Mouse (Mus musculus): ENCODE data around the gene Bicd1. TPM values are rescaled to one million over a fixed set of nuclear protein-coding genes. Genes with fewer than 3 reads are reported as not detected.

The Bicd1 gene
- 0.33 and 2.6 TPM in 2 replicates for polyA plus RNA-seq (2012; rRNA removed; ENCODE audit: low replicate concordance)

DNA sequence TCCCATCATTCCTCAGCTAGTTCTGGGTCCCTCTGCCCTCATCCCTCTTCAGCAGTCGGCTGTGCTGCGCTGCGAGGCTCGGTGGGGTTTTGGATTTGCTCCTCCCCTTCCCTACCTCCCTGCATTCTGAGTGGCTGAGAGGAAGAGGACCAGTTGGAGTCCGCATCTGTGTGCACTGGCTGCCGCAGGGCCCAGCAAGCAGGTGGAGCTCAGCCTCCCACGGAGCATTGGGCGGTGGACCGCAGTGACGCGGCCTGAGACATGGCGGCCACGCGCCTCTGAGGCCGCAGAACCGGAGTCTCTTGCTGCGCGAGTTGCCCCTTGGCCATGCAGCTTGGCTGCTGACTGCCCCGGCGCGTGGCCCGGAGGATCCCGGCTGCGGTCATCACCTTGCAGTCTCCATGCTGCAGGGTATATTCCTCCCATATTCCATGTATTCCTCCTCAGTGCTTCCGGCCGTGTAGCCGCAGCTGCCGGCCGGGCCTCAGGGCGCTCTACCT lies at the start of gene Bicd1:
Bicd1 (plus strand) TSS at position 54 of the 500 bp plus-strand sequence.

Other genes with a start within 250 kb of the Bicd1 start
- 8.7 and 14.7 TPM in 2 replicates for gene Amn1, start 220.2 kb upstream of the Bicd1 start, polyA plus RNA-seq (2012; rRNA removed; ENCODE audit: low replicate concordance)
- gene Resf1, start 99.5 kb upstream of the Bicd1 start, polyA plus RNA-seq (2012; rRNA removed; ENCODE audit: low replicate concordance) = 6.5 and 23.0 TPM in 2 replicates